Mouse (Mus musculus) embryonic facial prominence, embryonic 15.5 days (tissue): ENCODE data around the gene Ddx4. TPM values are rescaled to one million over a fixed set of nuclear protein-coding genes. Genes with fewer than 3 reads are reported as not detected.

Experiments
- ATAC-seq: fragments of 200-750 bp; cut with Nextera tagmentation; 2 replicates; pipeline ENCODE4 v1.8.0; 2017; ENCODE audit warnings: low read depth, moderate TSS enrichment; ENCODE audit not compliant: insufficient number of reproducible peaks, low FRiP score, low TSS enrichment
- H3K27ac ChIP-seq: fragments of 300-500 bp; sonication (generic); replicated peaks from 2 replicates; pipeline ENCODE4 v1.5.1; 2015; ENCODE audit warnings: mild to moderate bottlenecking, inconsistent platforms
- H3K27me3 ChIP-seq: fragments of 300-500 bp; sonication (generic); 2 replicates; pipeline ENCODE4 v1.6.1; 2015; ENCODE audit warnings: inconsistent platforms
- H3K36me3 ChIP-seq: fragments of 300-500 bp; sonication (generic); 2 replicates; pipeline ENCODE4 v1.6.1; 2015; ENCODE audit warnings: mild to moderate bottlenecking, inconsistent platforms
- H3K4me1 ChIP-seq: fragments of 300-500 bp; sonication (generic); 2 replicates; pipeline ENCODE4 v1.6.1; 2015; ENCODE audit warnings: inconsistent platforms
- H3K4me2 ChIP-seq: fragments of 300-500 bp; sonication (generic); replicated peaks from 2 replicates; pipeline ENCODE4 v1.6.1; 2015; ENCODE audit warnings: mild to moderate bottlenecking, inconsistent platforms
- H3K4me3 ChIP-seq: fragments of 300-500 bp; sonication (generic); replicated peaks from 2 replicates; pipeline ENCODE4 v1.5.1; 2015; ENCODE audit warnings: mild to moderate bottlenecking, inconsistent platforms
- H3K9ac ChIP-seq: fragments of 300-500 bp; sonication (generic); 2 replicates; pipeline ENCODE4 v1.6.1; 2015; ENCODE audit warnings: inconsistent platforms
- H3K9me3 ChIP-seq: fragments of 300-500 bp; sonication (generic); replicated peaks from 2 replicates; pipeline ENCODE4 v1.6.1; 2016; ENCODE audit warnings: inconsistent platforms
- WGBS: fragments of 180-500 bp; shearing (Covaris S2); methylation state at CpG from one replicate; pipeline ENCODE4 v1.1.7; 2015; 5-methylcytosine and 5-hydroxymethylcytosine counted together
- polyA plus RNA-seq: library from polyadenylated mRNA; unstranded; fragments of >200 nt; fragmentation: Nextera tagmentation; extraction: Ambion mirVana; gene quantifications from 2 replicates; pipeline ENCODE4 v1.2.1, GENCODE M21; 2015

Gene Ddx4
- polyA plus RNA-seq, 1 experiment from 2014 or later = 0.72 TPM

- 84% methylated on average over 7 of the region's 7 CpGs for WGBS
- H3K27me3 ChIP-seq = no peaks in the 10 kb centered on the region
- H3K9ac ChIP-seq = no peak overlapping the region
- H3K4me3 ChIP-seq = no peak overlapping the region
- no peaks in the 10 kb centered on the region for H3K36me3 ChIP-seq
- H3K9me3 ChIP-seq = no peaks in the 10 kb centered on the region
- no peak overlapping the region for H3K27ac ChIP-seq
- ATAC-seq = no peak
- no peaks in the 10 kb centered on the region for H3K4me1 ChIP-seq
- no peak overlapping the region for H3K4me2 ChIP-seq
Measured at GRCm38 (mm10) chr13:112551641-112552548, 100.4 kb downstream of the Ddx4 start.

Other genes starting within 250 kb of the Ddx4 start
- gene Il6st, start 188.4 kb downstream of the Ddx4 start, polyA plus RNA-seq = 36.4 and 37.8 TPM in 2 replicates
- gene Il31ra, start 58.1 kb downstream of the Ddx4 start, polyA plus RNA-seq = 0.18 and 0.32 TPM in 2 replicates
- 19.0 and 20.2 TPM in 2 replicates for gene Slc38a9, start 8.3 kb upstream of the Ddx4 start, polyA plus RNA-seq
- 68.1 and 71.6 TPM in 2 replicates for gene Plpp1, start 148.3 kb upstream of the Ddx4 start, polyA plus RNA-seq